Mouse (Mus musculus): ENCODE measurements around the gene Atp1b1. TPM values are rescaled to one million over a fixed set of nuclear protein-coding genes. Genes with fewer than 3 reads are reported as not detected.

Gene Atp1b1
- polyA plus RNA-seq (2012; rRNA removed), result 445 and 462 TPM in 2 replicates

DNA sequence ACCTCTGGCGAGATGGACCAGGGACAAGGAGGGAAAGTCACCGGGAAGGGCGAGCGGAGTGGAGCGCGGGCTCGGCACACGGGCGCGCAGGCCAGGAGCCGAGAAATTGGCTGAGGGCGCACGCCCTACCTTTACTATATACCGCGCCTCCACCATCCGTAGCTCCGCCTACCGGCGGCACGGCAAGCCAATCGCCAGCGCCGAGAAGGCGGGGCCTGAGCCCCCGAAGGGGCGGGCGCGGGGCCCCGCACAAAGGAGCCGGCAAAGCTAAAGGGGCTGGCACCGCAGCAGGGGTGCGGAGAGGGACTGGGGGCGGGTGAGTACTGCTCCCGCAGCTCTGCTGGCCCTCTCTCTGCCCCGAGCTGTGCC, at the start of gene Atp1b1:
Gene Atp1b1, minus strand, starts transcription at position 111 of the 369 bp plus-strand sequence.

Other genes starting within 250 kb of the Atp1b1 start
- 7.3 and 10.0 TPM in 2 replicates for gene Slc19a2, start 209.3 kb downstream of the Atp1b1 start, polyA plus RNA-seq (2012; rRNA removed)
- 1.3 and 1.6 TPM in 2 replicates for gene Ccdc181, start 182.8 kb downstream of the Atp1b1 start, polyA plus RNA-seq (2012; rRNA removed)
- 4.5 and 4.7 TPM in 2 replicates for gene Nme7, start 154.2 kb downstream of the Atp1b1 start, polyA plus RNA-seq (2012; rRNA removed)
- 1.6 and 2.0 TPM in 2 replicates for gene Blzf1, start 150.9 kb downstream of the Atp1b1 start, polyA plus RNA-seq (2012; rRNA removed)